Mouse (Mus musculus) inflammation-experienced regulatory T-cells, adult 16 weeks (primary cell): ENCODE results near the gene Olfr113. TPM values are rescaled to one million over a fixed set of nuclear protein-coding genes. Genes with fewer than 3 reads are reported as not detected.

Source experiments
- polyA plus RNA-seq: library from polyadenylated mRNA; unstranded; fragments of 100-300 nt; shearing (Covaris generic); gene quantifications from one replicate; pipeline ENCODE4 v1.2.1, GENCODE M21; 2017

Gene Olfr113
- not detected for polyA plus RNA-seq

DNA sequence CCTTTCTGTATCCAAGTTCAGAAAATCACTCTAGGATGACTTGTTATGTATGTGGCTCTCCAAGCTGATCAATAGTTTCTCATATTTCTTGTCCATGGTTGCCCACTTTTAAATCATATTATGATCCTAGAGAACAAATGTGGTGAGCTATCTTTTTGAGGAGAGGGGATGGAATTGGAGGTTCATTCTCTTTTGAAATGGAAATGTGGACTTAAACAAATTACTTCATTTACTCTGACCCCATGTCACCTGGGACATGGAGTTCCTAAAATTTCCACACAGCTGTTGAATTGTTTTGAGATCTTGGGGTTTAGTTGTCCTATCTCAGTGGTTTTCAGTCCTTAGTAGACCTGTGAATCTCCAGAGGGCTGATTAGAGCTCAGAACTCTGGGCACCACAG, at the start of gene Olfr113:
Gene Olfr113, minus strand, starts transcription at position 101 of the 400 bp plus-strand sequence.

DNA sequence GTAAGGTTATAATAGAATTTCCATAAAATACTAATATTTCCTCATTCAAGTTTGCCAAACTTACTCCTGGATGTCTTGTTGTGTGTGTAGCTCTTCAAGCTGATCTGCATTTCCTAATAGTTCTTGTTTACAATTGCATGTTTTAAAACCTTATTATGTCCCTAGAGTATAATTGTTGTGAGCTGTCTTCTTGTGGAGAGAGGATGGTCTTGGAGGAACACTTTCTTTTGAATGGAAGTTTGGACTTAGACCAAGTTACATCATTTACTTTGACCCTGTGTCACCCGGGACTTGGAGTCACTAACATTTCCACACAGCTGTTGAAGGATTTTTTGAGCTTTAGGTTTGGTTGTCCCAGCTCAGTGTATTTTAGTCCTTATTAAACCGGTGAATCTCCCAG, 49.5 kb upstream of the Olfr113 start, which contains the start of the genes Olfr115 and Olfr116:
Gene Olfr115, minus strand, starts transcription at position 101 of the 400 bp plus-strand sequence.
Gene Olfr116, minus strand, starts transcription at position 191 of the 400 bp plus-strand sequence.

DNA sequence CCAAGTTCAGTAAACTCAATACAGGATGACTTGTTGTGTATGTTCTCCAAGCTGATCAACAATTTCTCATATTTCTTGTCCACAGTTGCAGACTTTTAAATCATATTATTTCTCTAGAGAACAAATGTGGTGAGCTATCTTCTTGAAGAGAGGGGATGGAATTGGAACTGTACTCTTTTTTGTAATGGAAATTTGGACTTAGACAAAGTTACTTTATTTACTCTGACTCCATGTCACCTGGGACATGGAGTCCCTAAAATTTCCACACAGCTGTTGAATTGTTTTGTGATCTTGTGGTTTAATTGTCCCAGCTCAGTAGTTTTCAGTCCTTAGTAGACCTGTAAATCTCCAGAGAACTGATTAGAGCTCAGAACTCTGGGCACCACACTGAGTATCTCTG, 15.2 kb upstream of the Olfr113 start, which contains the start of gene Olfr114:
Gene Olfr114, minus strand, starts transcription at position 101 of the 400 bp plus-strand sequence.

DNA sequence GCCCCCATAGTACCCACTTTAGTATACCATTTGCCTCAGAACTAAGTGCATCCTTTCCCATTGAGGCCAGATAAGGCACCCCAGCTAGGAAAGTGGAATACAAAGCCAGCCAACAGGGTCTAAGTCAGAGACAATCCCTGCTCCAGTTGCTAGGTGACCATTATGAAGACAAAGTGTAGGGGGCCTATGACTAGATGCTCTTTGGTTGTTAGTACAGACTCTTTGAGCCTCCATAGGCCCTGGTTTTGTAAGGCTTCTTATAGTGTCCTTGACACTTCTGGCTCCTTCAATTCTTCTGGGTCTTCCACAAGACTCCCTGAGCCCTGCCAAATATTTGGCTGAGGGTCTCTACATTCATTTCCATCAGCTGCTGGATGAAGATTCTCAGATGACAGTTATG, 8.1 kb downstream of the Olfr113 start, which contains the start of gene Olfr112:
Gene Olfr112, minus strand, starts transcription at position 101 of the 400 bp plus-strand sequence.

Other genes with a start within 250 kb of the Olfr113 start
- gene Olfr103, start 238.0 kb downstream of the Olfr113 start, polyA plus RNA-seq: not detected
- not detected for gene Olfr104-ps, start 218.1 kb downstream of the Olfr113 start, polyA plus RNA-seq
- not detected for gene Olfr105-ps, start 198.6 kb downstream of the Olfr113 start, polyA plus RNA-seq
- gene Olfr106-ps, start 187.3 kb downstream of the Olfr113 start, polyA plus RNA-seq: not detected
- gene Olfr107, start 178.4 kb downstream of the Olfr113 start, polyA plus RNA-seq: 0.09 TPM
- gene Olfr108, start 132.2 kb downstream of the Olfr113 start, polyA plus RNA-seq: not detected
- gene Olfr109, start 118.7 kb downstream of the Olfr113 start, polyA plus RNA-seq: not detected
- gene H2-M2, start 94.1 kb downstream of the Olfr113 start, polyA plus RNA-seq: not detected
- not detected for gene Olfr110, start 85.2 kb downstream of the Olfr113 start, polyA plus RNA-seq
- not detected for gene Olfr111, start 69.6 kb downstream of the Olfr113 start, polyA plus RNA-seq
- 0.24 TPM for gene Olfr112, start 8.2 kb downstream of the Olfr113 start, polyA plus RNA-seq
- not detected for gene Olfr114, start 15.1 kb upstream of the Olfr113 start, polyA plus RNA-seq
- not detected for gene Olfr115, start 49.4 kb upstream of the Olfr113 start, polyA plus RNA-seq
- gene Olfr116, start 49.5 kb upstream of the Olfr113 start, polyA plus RNA-seq: not detected
- not detected for gene Olfr117, start 86.1 kb upstream of the Olfr113 start, polyA plus RNA-seq
- gene Olfr118, start 89.3 kb upstream of the Olfr113 start, polyA plus RNA-seq: not detected
- gene Olfr119, start 118.9 kb upstream of the Olfr113 start, polyA plus RNA-seq: not detected
- not detected for gene Olfr120, start 144.1 kb upstream of the Olfr113 start, polyA plus RNA-seq
- gene Olfr121, start 171.2 kb upstream of the Olfr113 start, polyA plus RNA-seq: not detected
- gene Olfr122, start 190.9 kb upstream of the Olfr113 start, polyA plus RNA-seq: not detected
- not detected for gene Olfr123, start 215.9 kb upstream of the Olfr113 start, polyA plus RNA-seq
- gene Olfr124, start 222.2 kb upstream of the Olfr113 start, polyA plus RNA-seq: not detected